Mouse (Mus musculus): ENCODE measurements around the gene Hsd3b5.
A peak's percentile ranks its signal among the peaks of the same experiment; 100 is the strongest.
"Not testable (repeated sequence)": the region's sequence is repeated elsewhere in the genome, so short reads cannot be mapped to it uniquely, and the experiment has no call there.

The Hsd3b5 gene

GRCm38 (mm10) chr3:98630152-98630551 lies at the start of gene Hsd3b5:
Gene Hsd3b5 (minus strand): TSS chr3:98630252.
- DNase-seq (ENCODE audit: low spot score in 2 of 2): no peak

GRCm38 (mm10) chr3:98635145-98635544 lies 5.1 kb upstream of the Hsd3b5 start:
- DNase-seq (ENCODE audit: low spot score in 2 of 2): no peak

DNA sequence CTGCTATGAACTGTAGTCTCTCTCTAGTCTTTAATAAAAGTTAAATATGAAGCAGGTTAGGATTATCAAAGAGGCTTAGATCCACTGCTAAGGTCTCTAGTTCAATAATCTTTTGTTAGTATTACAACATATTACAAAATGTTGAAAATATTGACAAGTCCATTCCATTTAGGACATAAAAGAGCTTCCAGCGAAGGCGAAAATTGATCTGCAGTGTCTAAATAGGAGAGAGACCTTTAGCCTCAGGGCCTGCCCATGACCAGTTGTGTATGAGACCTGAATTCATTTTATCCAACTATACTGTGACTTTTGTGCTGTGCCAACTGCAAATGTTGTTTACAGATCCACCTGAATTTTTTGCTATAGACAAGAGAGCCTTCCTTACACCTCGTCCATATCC lies 419 bp downstream of the Hsd3b5 start:
- DNase-seq (ENCODE audit: low spot score in 2 of 2): no peak

GRCm38 (mm10) chr3:98616786-98617185 lies 13.3 kb downstream of the Hsd3b5 start:
- DNase-seq (ENCODE audit: low spot score in 2 of 2): not testable (repeated sequence)

DNA sequence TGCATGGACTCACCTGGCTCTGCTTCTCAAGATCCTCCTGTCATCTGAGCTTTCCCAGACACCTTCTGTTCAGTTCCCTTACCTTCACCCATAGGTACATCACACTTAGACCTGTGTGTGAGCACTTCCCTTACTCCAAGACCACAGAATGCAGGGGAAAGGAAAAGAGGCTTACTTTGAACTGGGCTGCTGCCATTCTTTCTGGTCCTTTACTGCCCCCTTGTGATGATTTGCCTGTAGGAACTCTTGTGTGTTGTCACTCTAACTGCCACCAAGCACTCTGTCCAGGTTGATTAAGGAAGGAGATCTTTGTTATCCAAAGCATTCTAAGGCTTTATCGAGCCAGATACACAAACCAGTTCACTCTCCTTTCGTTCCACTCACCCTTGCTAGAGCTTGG lies 13.8 kb downstream of the Hsd3b5 start:
- DNase-seq (ENCODE audit: low spot score in 2 of 2): not testable (repeated sequence)

GRCm38 (mm10) chr3:98614406-98614927 lies 15.6 kb downstream of the Hsd3b5 start:
- not testable (repeated sequence) for DNase-seq (ENCODE audit: low spot score in 2 of 2)

GRCm38 (mm10) chr3:98613963-98614362 lies 16.1 kb downstream of the Hsd3b5 start:
- DNase-seq (ENCODE audit: low spot score in 2 of 2): no peak

DNA sequence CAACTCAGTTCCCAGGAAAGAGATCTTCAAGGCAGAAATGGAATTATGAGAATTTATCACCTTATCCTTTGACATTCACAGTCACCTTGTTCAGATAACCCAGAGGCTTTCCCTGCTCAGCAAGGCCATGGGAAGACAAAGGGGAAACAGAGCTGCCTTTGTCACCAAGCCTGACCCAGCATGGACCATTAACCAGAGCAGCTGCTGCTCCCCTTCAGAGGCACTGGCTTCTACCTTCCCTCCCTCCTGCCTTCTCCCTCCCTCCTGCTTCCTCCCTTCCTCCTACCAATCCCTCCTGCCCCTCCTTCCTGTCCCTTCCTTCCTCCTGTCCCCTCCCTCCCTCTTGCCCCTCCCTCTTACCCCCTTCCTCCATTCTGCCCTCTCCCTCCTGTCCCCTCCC lies 16.5 kb downstream of the Hsd3b5 start:
- DNase-seq (ENCODE audit: low spot score in 2 of 2): not testable (repeated sequence)

GRCm38 (mm10) chr3:98588707-98589106 lies 41.3 kb downstream of the Hsd3b5 start, which contains the start of gene Gm10681:
Gene Gm10681 (minus strand): TSS chr3:98588807.
- DNase-seq (ENCODE audit: low spot score in 2 of 2): no peak

DNA sequence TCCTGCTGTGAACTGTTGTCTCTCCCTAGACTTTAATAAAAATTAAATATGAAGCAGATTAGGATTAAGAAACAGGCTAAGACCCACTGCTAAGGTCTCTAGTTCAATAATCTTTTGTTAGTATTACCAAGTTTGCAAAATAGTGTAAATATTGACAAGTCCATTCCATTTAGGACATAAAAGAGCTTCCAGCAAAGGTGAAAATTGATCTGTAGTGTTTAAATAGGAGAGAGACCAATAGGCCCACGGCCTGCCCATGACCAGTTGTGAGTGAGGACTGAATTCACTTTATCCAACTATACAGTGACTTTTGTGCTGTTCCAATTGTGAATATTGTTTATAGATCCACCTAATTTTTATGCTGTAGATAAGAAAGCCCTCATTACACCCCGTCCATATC lies 42.3 kb downstream of the Hsd3b5 start:
- DNase-seq (ENCODE audit: low spot score in 2 of 2): no peak

DNA sequence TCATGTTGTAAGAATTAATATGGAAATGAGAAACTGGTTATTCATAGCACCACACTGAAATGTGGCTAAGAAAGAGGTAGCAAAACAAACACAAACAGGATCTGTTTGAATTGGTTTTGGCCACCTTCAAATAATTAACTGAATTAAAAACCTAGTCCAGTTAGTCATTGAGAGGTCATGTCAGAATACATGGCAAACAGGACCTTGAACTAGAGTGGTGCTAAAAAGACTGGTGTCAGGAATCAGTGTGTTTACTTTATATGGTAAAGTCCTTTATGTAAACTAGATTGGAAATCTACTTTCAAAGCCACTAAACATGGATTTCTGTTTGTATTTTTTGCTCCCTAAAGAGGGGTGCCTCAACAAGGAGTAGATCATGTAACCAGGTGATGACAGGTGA lies 47.4 kb downstream of the Hsd3b5 start:
- DNase-seq (ENCODE audit: low spot score in 2 of 2): not testable (repeated sequence)

DNA sequence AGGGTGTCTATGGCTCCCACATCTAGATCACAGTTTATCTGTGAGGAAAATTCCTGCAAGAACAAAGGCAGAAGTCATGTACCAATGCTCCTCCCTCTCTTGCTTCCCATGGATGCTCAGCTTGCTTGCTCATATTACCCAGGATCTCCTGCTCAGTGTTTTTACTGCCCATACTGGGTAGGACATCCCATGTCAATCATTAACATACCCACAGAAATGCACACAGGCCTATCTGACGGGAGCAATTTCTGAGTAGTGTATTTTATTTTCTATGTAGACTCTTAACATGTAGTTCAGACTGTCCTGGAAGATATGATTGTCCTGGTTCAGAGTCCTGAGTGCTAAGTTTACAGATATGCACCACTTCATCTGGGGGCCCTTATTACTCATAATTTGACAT lies 47.9 kb downstream of the Hsd3b5 start:
- DNase-seq (ENCODE audit: low spot score in 2 of 2): not testable (repeated sequence)

- DNase-seq (ENCODE audit: low spot score in 2 of 2): peak; percentile 33 to 83
These were observed 49.0 kb downstream of the Hsd3b5 start for GRCm38 (mm10) chr3:98581024-98581423.
